1 mouse cellular context compared by ENCODE assay signal in genomic region chr11:4206563-4206962, GRCm38 (mm10).
TF ChIP-seq lines count a peak whose summit lies in the region.

No protein-coding gene starts in this region.

TF ChIP-seq in MEL, 35 proteins besides CTCF, POLR2A, EP300 and RAD21 (continued from another document):
- no peak for TF ChIP-seq E2F4 (IDR thresholded peaks at IDR 0.05; ENCODE audit: borderline replicate concordance, low read depth, low read length)
